In the genomic region with DNA sequence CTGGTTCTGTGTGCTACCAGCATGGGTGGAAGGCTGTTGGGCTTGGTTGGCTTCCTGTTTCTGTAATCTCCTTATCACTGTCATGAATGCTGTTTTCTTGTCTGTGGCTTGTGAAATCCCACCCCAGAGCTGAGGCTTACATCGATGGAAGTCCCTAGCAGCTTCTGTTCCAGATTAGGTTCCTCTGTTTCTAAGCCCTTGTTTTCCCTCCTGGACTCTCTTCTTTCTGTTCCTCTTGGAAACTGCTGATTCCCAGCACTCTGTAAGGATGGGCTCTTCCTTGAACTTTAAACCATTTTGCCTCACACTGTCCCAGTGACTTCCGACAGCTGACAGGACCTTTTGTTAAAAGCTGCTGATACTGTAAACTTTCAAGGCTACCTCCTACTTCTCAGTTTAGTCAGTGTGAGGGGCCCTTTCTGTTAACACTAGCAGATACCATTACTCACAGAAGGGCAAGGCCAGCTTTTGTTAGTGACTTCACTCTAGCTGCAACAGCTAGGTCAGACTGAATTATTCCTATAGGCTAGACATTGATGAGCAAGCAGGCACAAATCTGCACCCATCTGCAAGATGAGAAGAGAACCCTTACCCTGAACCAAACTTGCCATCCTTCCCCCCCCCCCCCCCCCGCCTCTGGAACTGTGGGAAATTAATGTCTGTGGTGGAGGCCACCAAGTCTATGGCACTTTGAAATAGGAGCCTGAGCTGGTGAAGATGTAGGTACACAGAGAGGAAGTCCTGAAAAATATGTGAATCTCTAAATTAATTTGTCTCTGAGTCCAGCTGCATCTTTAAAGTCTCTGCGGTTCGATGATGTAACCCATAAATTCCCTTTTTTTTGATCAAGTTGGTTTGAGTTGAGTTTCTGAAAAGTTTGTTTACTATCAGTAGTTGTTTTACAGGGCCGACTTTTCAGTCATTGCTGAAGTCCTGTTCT, we compare ENCODE assay signal across 12 mouse cellular contexts. TPM values are rescaled to one million over a fixed set of nuclear protein-coding genes. Genes with fewer than 3 reads are reported as not detected.
A peak's percentile ranks its signal among the peaks of the same experiment; 100 is the strongest.
DNase-seq lines count a peak whose midpoint lies in the region; ATAC-seq and TF ChIP-seq lines count a peak whose summit lies in the region.
"Had no signal": no experiment of that assay in that cellular context is flagged by ENCODE, and none has a peak within 500 bp of the region (broad histone marks: within the 10 kb centered on the region; RNA-seq: fewer than 3 reads in every experiment).

No protein-coding gene starts in this region.

- no peak for TF ChIP-seq EP300 in MEL (IDR thresholded peaks at IDR 0.05; ENCODE audit: low read depth in 1 of 2, low read length in 2 of 2)

- TF ChIP-seq RAD21 in MEL (IDR thresholded peaks at IDR 0.05; ENCODE audit: low read depth, low read length) = no peak

- no peak for TF ChIP-seq CTCF in MEL (IDR thresholded peaks at IDR 0.05 in 2 of 3, conservative IDR thresholded peaks at IDR 0.05 in 1 of 3; ENCODE audit: control insufficient read depth in 1 of 3, insufficient read depth in 1 of 3, low read depth in 2 of 3, low read length in 3 of 3, poor library complexity in 1 of 3, severe bottlenecking in 1 of 3)
- no peak for TF ChIP-seq CTCF in small intestine, adult 2 months (IDR thresholded peaks at IDR 0.05; ENCODE audit: extremely low read depth, insufficient read length, insufficient replicate concordance, low read depth, low read length)

- TF ChIP-seq POLR2A in MEL (IDR thresholded peaks at IDR 0.05; ENCODE audit: control insufficient read depth in 1 of 2, insufficient read depth in 1 of 2, low read depth in 1 of 2, low read length in 2 of 2, poor library complexity in 1 of 2) = no peak
- no peak for TF ChIP-seq POLR2A in small intestine, adult 2 months (IDR thresholded peaks at IDR 0.05; ENCODE audit: low read depth, low read length)

- peaks cover 0 to 48% of the 10 kb centered on the region in 2 experiments; a peak in 2 of 4 replicates for H3K36me3 ChIP-seq in MEL (ENCODE audit: control insufficient read depth in 1 of 2, insufficient read depth in 2 of 2, low read length in 2 of 2)
- H3K36me3 ChIP-seq in intestine, embryonic 16.5 days (ENCODE audit: control insufficient read depth, insufficient read depth, low read length) = no peaks in the 10 kb centered on the region
- H3K36me3 ChIP-seq in small intestine, adult 2 months (ENCODE audit: control insufficient read depth, insufficient read depth, low read length) = no peaks in the 10 kb centered on the region
- no peaks in the 10 kb centered on the region for H3K36me3 ChIP-seq in midbrain, embryonic 13.5 days

- H3K27ac ChIP-seq in MEL (ENCODE audit: control insufficient read depth, low read depth, low read length) = peak overlapping the region; percentile 61
- no peak overlapping the region for H3K27ac ChIP-seq in intestine, embryonic 16.5 days (ENCODE audit: low read length)
- peak overlapping the region; percentile 71 for H3K27ac ChIP-seq in small intestine, adult 2 months (ENCODE audit: insufficient read depth, low read depth, low read length)
- no peak overlapping the region for H3K27ac ChIP-seq in midbrain, embryonic 13.5 days

- H3K27me3 ChIP-seq in MEL (ENCODE audit: control insufficient read depth in 1 of 2, insufficient read depth in 2 of 2, low read length in 2 of 2) = no peaks in the 10 kb centered on the region
- no peaks in the 10 kb centered on the region for H3K27me3 ChIP-seq in intestine, embryonic 16.5 days (replicated peaks; ENCODE audit: control insufficient read depth, insufficient read depth, low read length)
- no peaks in the 10 kb centered on the region for H3K27me3 ChIP-seq in small intestine, adult 2 months (ENCODE audit: control insufficient read depth, insufficient read depth, low read length)
- no peaks in the 10 kb centered on the region for H3K27me3 ChIP-seq in midbrain, embryonic 13.5 days
- H3K27me3 ChIP-seq: Patski had no signal

- H3K9me3 ChIP-seq in MEL (replicated peaks; ENCODE audit: insufficient read depth, low read length) = no peaks in the 10 kb centered on the region
- H3K9me3 ChIP-seq in intestine, embryonic 16.5 days (ENCODE audit: control insufficient read depth, low read length) = no peaks in the 10 kb centered on the region
- no peaks in the 10 kb centered on the region for H3K9me3 ChIP-seq in midbrain, embryonic 13.5 days

- peak; percentile 81 for DNase-seq in layer of hippocampus, adult 9-11 months
- DNase-seq in layer of hippocampus, adult 9-10 months (ENCODE audit: low spot score) = no peak
- DNase-seq in MEL (ENCODE audit: low read depth, low spot score) = peak; percentile 100
- no peak for DNase-seq in frontal cortex, postnatal 25 days (ENCODE audit: low spot score in 2 of 2)
- no peak for DNase-seq in embryo, embryonic 10.5 days (ENCODE audit: low spot score)

- H3K4me1 ChIP-seq in MEL (ENCODE audit: control insufficient read depth in 1 of 2, insufficient read depth in 2 of 2, low read length in 2 of 2) = peaks cover 41 to 58% of the 10 kb centered on the region in 2 experiments
- H3K4me1 ChIP-seq in intestine, embryonic 16.5 days (ENCODE audit: control insufficient read depth, insufficient read depth, low read length) = no peaks in the 10 kb centered on the region
- H3K4me1 ChIP-seq in small intestine, adult 2 months (ENCODE audit: control insufficient read depth, insufficient read depth, insufficient read length, low read length) = peaks cover 21% of the 10 kb centered on the region
- no peaks in the 10 kb centered on the region for H3K4me1 ChIP-seq in midbrain, embryonic 13.5 days (replicated peaks)

- WGBS in intestine, embryonic 16.5 days = 54% methylated on average over 6 of the region's 6 CpGs
- 53% methylated on average over 6 of the region's 6 CpGs for WGBS in small intestine, adult 2 months
- 75% methylated on average over 6 of the region's 6 CpGs for WGBS in midbrain, embryonic 13.5 days

- H3K4me2 ChIP-seq in intestine, embryonic 16.5 days (ENCODE audit: low read depth, low read length) = no peak overlapping the region
- H3K4me2 ChIP-seq in midbrain, embryonic 13.5 days (replicated peaks) = no peak overlapping the region

- H3K79me2 ChIP-seq in MEL (ENCODE audit: control insufficient read depth, insufficient read depth, low read length, poor library complexity) = no peaks in the 10 kb centered on the region

- ATAC-seq in intestine, embryonic 16.5 days = peak; percentile 51
- ATAC-seq in midbrain, embryonic 13.5 days = no peak
- ATAC-seq: Patski had no signal

- H3K4me3 ChIP-seq in MEL (ENCODE audit: control insufficient read depth in 1 of 2, insufficient read depth in 1 of 2, low read depth in 2 of 2, low read length in 2 of 2) = no peak overlapping the region
- no peak overlapping the region for H3K4me3 ChIP-seq in intestine, embryonic 16.5 days (ENCODE audit: low read length)
- no peak overlapping the region for H3K4me3 ChIP-seq in small intestine, adult 2 months (ENCODE audit: low read depth, low read length)
- H3K4me3 ChIP-seq in midbrain, embryonic 13.5 days (replicated peaks) = no peak overlapping the region
- H3K4me3 ChIP-seq: myocyte had no signal

- peak overlapping the region; percentile 1; the same call in 1 of the 2 replicates for H3K9ac ChIP-seq in MEL (ENCODE audit: control insufficient read depth, low read depth, low read length, poor library complexity, severe bottlenecking)
- H3K9ac ChIP-seq in intestine, embryonic 16.5 days (ENCODE audit: low read depth, low read length) = no peak overlapping the region
- H3K9ac ChIP-seq in midbrain, embryonic 13.5 days (replicated peaks) = no peak overlapping the region

TF ChIP-seq in MEL, 35 proteins besides CTCF, POLR2A, EP300 and RAD21:
- TF ChIP-seq GABPA (IDR thresholded peaks at IDR 0.05; ENCODE audit: low read depth, low read length) (no peak), ZKSCAN1 (IDR thresholded peaks at IDR 0.05; ENCODE audit: low read depth, low read length) (no peak), ZC3H11A (IDR thresholded peaks at IDR 0.05; ENCODE audit: low read depth, low read length) (no peak), CHD1 (IDR thresholded peaks at IDR 0.05; ENCODE audit: low read depth, low read length) (no peak), USF1 (IDR thresholded peaks at IDR 0.05; ENCODE audit: low read depth, low read length) (no peak), MAX (IDR thresholded peaks at IDR 0.05; ENCODE audit: low read length) (no peak), BHLHE40 (IDR thresholded peaks at IDR 0.05; ENCODE audit: borderline replicate concordance, low read depth, low read length) (no peak), MXI1 (IDR thresholded peaks at IDR 0.05; ENCODE audit: low read depth, low read length) (no peak), SIN3A (IDR thresholded peaks at IDR 0.05; ENCODE audit: low read length) (no peak), MAFK (IDR thresholded peaks at IDR 0.05; ENCODE audit: borderline replicate concordance, low read depth, low read length) (no peak), ETS1 (IDR thresholded peaks at IDR 0.05; ENCODE audit: low read depth, low read length) (no peak), TCF12 (IDR thresholded peaks at IDR 0.05; ENCODE audit: low read depth, low read length) (no peak), MAZ (IDR thresholded peaks at IDR 0.05; ENCODE audit: low read depth, low read length) (no peak), CHD2 (IDR thresholded peaks at IDR 0.05; ENCODE audit: low read length) (no peak), MEF2A (IDR thresholded peaks at IDR 0.05; ENCODE audit: extremely low read depth, insufficient replicate concordance, low read depth, low read length, poor library complexity, severe bottlenecking) (no peak), NELFE (IDR thresholded peaks at IDR 0.05; ENCODE audit: low read depth, low read length) (no peak)

RNA-seq across cellular contexts. Expression of a gene that starts 36.5 kb away (rescaled TPM):
- total RNA-seq in MEL (2012; rRNA removed) = not detected in 2 replicates
- under 1 TPM in 1 of 2 experiments, not detected in 1; 0.07 TPM for polyA plus RNA-seq in MEL (2012; ENCODE audit: insufficient read depth in 1 of 2, insufficient read length in 2 of 2, low read depth in 1 of 2, low replicate concordance in 2 of 2, missing spikeins in 1 of 2)
- polyA plus RNA-seq in intestine, embryonic 16.5 days (2015; fragmentation: Nextera tagmentation; extraction: Ambion mirVana) = 3.7 and 4.0 TPM in 2 replicates
- 1.2 and 1.3 TPM in 2 replicates for polyA plus RNA-seq in small intestine, adult 2 months (2012; rRNA removed)
- 0.66 and 0.73 TPM in 2 replicates for polyA plus RNA-seq in midbrain, embryonic 13.5 days (2015; fragmentation: Nextera tagmentation; extraction: Ambion mirVana)
- polyA plus RNA-seq: myocyte, Patski had no signal

RNA-seq across cellular contexts. Expression of a gene that starts 46.2 kb away (rescaled TPM):
- not detected in 2 replicates for total RNA-seq in MEL (2012; rRNA removed)
- polyA plus RNA-seq in MEL (2012; ENCODE audit: insufficient read depth in 1 of 2, insufficient read length in 2 of 2, low read depth in 1 of 2, low replicate concordance in 2 of 2, missing spikeins in 1 of 2) = not detected
- not detected in 2 replicates for polyA plus RNA-seq in intestine, embryonic 16.5 days (2015; fragmentation: Nextera tagmentation; extraction: Ambion mirVana)
- polyA plus RNA-seq in small intestine, adult 2 months (2012; rRNA removed) = not detected in 2 replicates
- polyA plus RNA-seq in midbrain, embryonic 13.5 days (2015; fragmentation: Nextera tagmentation; extraction: Ambion mirVana) = not detected in 2 replicates
- total RNA-seq: gastrocnemius, adult 18-20 months; layer of hippocampus, adult 18-20 months had no signal
- polyA plus RNA-seq: myocyte, Patski had no signal

Comparison
In these comparisons a context has a peak if more than half of its experiments do, and no peak if none do; other contexts are left out.
1. DNase-seq: peak in layer of hippocampus, adult 9-11 months (single experiment) and MEL (single experiment); none in layer of hippocampus, adult 9-10 months (single experiment), frontal cortex, postnatal 25 days (0 of 2) and embryo, embryonic 10.5 days (single experiment).
2. H3K27ac ChIP-seq: peak in MEL (single experiment) and small intestine, adult 2 months (single experiment); none in intestine, embryonic 16.5 days (single experiment) and midbrain, embryonic 13.5 days (single experiment).